Mouse (Mus musculus): ENCODE data around the gene Prlh.

Prlh gene

DNA sequence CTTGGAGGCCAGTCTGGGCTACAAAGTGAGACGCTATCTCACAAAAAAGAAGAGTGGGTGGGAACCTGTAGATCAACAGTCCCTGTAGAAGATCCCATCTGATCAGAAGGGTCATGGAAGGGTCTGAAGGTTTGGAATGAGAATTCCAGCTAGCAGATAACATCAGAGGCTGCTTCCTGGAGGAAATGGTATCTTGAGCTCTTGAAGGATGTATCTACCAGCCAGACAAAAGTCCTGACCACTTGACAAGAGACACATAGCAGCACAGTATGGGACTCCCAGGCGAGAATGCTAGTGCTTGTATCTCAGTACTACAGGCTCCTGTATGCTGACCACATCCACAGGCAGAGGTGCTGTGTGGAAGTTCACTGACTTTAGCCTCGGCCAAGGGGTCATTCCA lies 48.2 kb downstream of the Prlh start:
- DNase-seq (ENCODE audit: low read depth, low spot score), result no peak

DNA sequence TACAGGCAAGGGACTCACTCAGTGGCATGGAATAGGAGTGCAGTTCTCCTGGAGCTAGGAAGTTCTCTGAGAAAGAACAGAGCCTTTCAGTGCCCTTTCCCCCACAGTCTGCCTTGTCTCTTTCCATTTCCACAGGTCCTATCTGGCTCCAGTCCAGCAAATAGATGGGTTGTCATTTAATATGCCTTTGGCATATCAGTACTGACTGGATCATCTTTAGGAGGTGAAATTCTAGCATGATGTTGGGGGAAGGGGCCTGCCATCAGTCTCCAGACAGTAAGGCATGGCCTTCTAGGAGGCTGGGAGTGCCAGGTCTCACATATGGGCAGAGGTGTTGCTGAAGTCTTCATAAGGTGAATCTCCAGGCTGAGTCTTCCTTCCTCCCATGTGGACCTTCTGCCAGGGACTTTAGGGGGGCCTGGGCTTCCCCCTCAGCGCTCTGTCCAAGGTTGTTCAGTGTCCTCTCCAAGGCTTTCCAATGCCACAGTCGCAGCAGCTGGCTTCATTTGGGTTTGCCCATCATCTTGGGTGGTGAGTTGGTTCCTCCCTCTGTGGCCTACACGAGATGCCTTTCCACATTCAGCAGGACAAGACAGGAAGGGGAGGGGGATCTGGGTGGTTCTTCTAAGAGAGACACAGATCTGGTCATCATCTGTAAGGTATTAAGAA lies 49.1 kb downstream of the Prlh start:
- no peak for DNase-seq (ENCODE audit: low read depth, low spot score)

DNA sequence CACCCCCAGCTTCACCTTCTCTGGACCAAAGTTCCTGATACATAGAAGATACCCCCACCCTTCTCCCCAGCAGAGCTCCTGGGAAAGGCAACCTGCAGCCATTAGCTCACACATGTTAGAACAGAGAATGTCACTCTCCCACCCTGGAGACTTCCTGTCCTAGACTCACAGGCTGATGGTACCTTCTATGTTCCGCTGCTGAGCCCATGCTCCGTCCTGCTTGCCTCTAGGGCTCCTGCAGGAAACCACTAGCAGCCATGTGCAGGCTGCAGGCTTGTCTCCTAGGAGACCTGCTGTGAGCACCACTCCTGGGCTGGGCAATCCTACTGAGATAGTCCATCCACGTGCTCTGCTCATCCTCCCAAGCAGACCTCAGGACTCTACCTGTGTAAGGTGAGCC lies 49.7 kb downstream of the Prlh start:
- DNase-seq (ENCODE audit: low read depth, low spot score), result no peak

All from CD4-positive, CD25-positive, alpha-beta regulatory T cell, adult 2 months (primary cell).